Mouse (Mus musculus) E14TG2a.4 (cell line): Measurements from ENCODE around the gene Hmces.

Experiments
- H3K27me3 ChIP-seq: 2 replicates; pipeline ENCODE4 v1.6.1; 2014; ENCODE audit warnings: low read length, control low read depth; ENCODE audit not compliant: insufficient read depth
- H3K36me3 ChIP-seq: 2 replicates; pipeline ENCODE4 v1.6.1; 2014; ENCODE audit warnings: low read length, control low read depth; ENCODE audit not compliant: insufficient read depth
- H3K4me1 ChIP-seq: replicated peaks from 2 replicates; pipeline ENCODE4 v1.6.1; 2014; ENCODE audit warnings: low read depth, low read length, control low read depth
- H3K4me3 ChIP-seq: replicated peaks from 2 replicates; pipeline ENCODE4 v1.5.1; 2014; ENCODE audit warnings: mild to moderate bottlenecking, low read length
- H3K9me3 ChIP-seq: 2 replicates; pipeline ENCODE4 v1.6.1; 2014; ENCODE audit warnings: low read length, control low read depth
- CTCF ChIP-seq: conservative IDR thresholded peaks from 2 replicates; pipeline ENCODE4 v1.5.1; 2014; ENCODE audit warnings: low read length
- NANOG ChIP-seq: IDR thresholded peaks from 2 replicates; pipeline ENCODE4 v1.6.1; 2014; ENCODE audit warnings: borderline replicate concordance, low read length, mixed read lengths
- POU5F1 ChIP-seq: IDR thresholded peaks from 2 replicates; pipeline ENCODE4 v1.6.1; 2014; ENCODE audit warnings: low read length, borderline replicate concordance

Hmces gene

GRCm38 (mm10) chr6:87875562-87875961, 38.2 kb upstream of the Hmces start:
- Histone ChIP-seq H3K4me3 (peak overlapping the region; percentile 61), H3K9me3 (no peaks in the 10 kb centered on the region), H3K36me3 (no peaks in the 10 kb centered on the region), H3K27me3 (no peaks in the 10 kb centered on the region), H3K4me1 (peaks cover 40% of the 10 kb centered on the region)
- TF ChIP-seq POU5F1 (no peak), NANOG (no peak), CTCF (no peak)

- Histone ChIP-seq H3K4me1 (peaks cover 37% of the 10 kb centered on the region), H3K27me3 (no peaks in the 10 kb centered on the region), H3K9me3 (no peaks in the 10 kb centered on the region), H3K4me3 (peak overlapping the region; percentile 61), H3K36me3 (no peaks in the 10 kb centered on the region)
- TF ChIP-seq POU5F1 (no peak), NANOG (no peak), CTCF (no peak)
Observed at GRCm38 (mm10) chr6:87876068-87876643, 37.6 kb upstream of the Hmces start.

GRCm38 (mm10) chr6:87879010-87879409, 34.7 kb upstream of the Hmces start:
- TF ChIP-seq NANOG, result no peak
- no peak for TF ChIP-seq POU5F1
- TF ChIP-seq CTCF, result no peak
- Histone ChIP-seq H3K4me3 (no peak overlapping the region), H3K27me3 (no peaks in the 10 kb centered on the region), H3K4me1 (peaks cover 23% of the 10 kb centered on the region), H3K36me3 (no peaks in the 10 kb centered on the region), H3K9me3 (no peaks in the 10 kb centered on the region)

- H3K9me3 ChIP-seq, result no peaks in the 10 kb centered on the region
- no peaks in the 10 kb centered on the region for H3K27me3 ChIP-seq
- peaks cover 23% of the 10 kb centered on the region for H3K4me1 ChIP-seq
- no peak overlapping the region for H3K4me3 ChIP-seq
- H3K36me3 ChIP-seq, result no peaks in the 10 kb centered on the region
- TF ChIP-seq POU5F1 (no peak), NANOG (no peak), CTCF (no peak)
Observed at GRCm38 (mm10) chr6:87879628-87880027, 34.1 kb upstream of the Hmces start.

- no peaks in the 10 kb centered on the region for H3K9me3 ChIP-seq
- no peak overlapping the region for H3K4me3 ChIP-seq
- no peaks in the 10 kb centered on the region for H3K27me3 ChIP-seq
- H3K4me1 ChIP-seq, result peaks cover 9% of the 10 kb centered on the region
- no peaks in the 10 kb centered on the region for H3K36me3 ChIP-seq
- TF ChIP-seq CTCF (no peak), POU5F1 (no peak), NANOG (no peak)
Observed at GRCm38 (mm10) chr6:87882221-87882620, 31.5 kb upstream of the Hmces start.

GRCm38 (mm10) chr6:87882816-87883215, 30.9 kb upstream of the Hmces start:
- Histone ChIP-seq H3K4me1 (peaks cover 11% of the 10 kb centered on the region), H3K9me3 (no peaks in the 10 kb centered on the region), H3K36me3 (no peaks in the 10 kb centered on the region), H3K27me3 (no peaks in the 10 kb centered on the region), H3K4me3 (no peak overlapping the region)
- no peak for TF ChIP-seq NANOG
- TF ChIP-seq POU5F1, result no peak
- no peak for TF ChIP-seq CTCF

GRCm38 (mm10) chr6:87886721-87887120, 27.0 kb upstream of the Hmces start:
- peaks cover 26% of the 10 kb centered on the region for H3K4me1 ChIP-seq
- no peaks in the 10 kb centered on the region for H3K9me3 ChIP-seq
- H3K36me3 ChIP-seq, result peaks cover 32% of the 10 kb centered on the region
- no peak overlapping the region for H3K4me3 ChIP-seq
- no peaks in the 10 kb centered on the region for H3K27me3 ChIP-seq
- no peak for TF ChIP-seq POU5F1
- TF ChIP-seq NANOG, result no peak
- TF ChIP-seq CTCF, result no peak

GRCm38 (mm10) chr6:87887594-87888233, 26.0 kb upstream of the Hmces start, which contains the start of gene Copg1:
Gene Copg1, plus strand, starts transcription at chr6:87887814.
- H3K27me3 ChIP-seq, result no peaks in the 10 kb centered on the region
- peaks cover 27% of the 10 kb centered on the region for H3K4me1 ChIP-seq
- peak; percentile 86 for TF ChIP-seq CTCF
- no peak for TF ChIP-seq POU5F1
- peak within 1 kb of the TSS; percentile 95 for H3K4me3 ChIP-seq
- no peaks in the 10 kb centered on the region for H3K9me3 ChIP-seq
- peaks cover 42% of the 10 kb centered on the region for H3K36me3 ChIP-seq
